Mouse (Mus musculus) lung, postnatal 36 days (tissue): ENCODE measurements at regions not wholly inside any gene's neighbourhood (a gene's known extent, or its start where the extent isn't known, plus 50 kb on each side); places are given as distances from the start of the nearest gene placed in this dataset.

Experiments
- DNase-seq: peaks from one replicate; pipeline ENCODE4 v3.0.0; 2022; ENCODE audit warnings: mixed read lengths

DNA sequence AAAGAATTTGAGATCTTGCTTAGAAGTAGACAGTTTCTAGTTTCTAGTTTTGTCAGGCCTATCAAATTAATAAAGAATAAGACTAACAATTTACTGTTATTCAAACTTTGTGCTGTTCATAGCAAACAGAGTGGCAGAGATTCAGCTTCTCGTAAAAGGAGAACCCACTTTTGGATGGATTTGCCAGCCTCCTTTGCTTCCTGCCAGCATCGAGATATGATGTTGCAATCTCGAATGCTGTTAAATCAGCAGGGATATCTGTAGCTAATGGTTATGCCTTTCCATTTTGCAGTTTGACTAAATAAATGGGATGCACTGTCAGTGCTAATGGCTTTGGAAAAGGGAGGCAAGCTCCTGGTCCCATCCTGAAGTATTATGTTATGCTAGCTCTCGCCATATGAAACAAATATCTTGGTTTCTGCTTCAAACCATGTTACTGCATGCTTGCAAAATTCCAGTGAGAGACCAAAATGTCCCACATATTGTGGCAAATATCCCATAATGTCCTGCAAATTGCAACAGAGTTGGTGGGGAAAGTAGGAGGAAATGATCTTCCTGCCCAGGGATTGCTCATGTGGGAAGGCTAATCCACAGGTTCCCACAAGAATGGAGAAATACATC, 199.9 kb upstream of the Zeb2 start:
- DNase-seq = no peak

GRCm38 (mm10) chr2:45287530-45288009, 170.4 kb upstream of the Zeb2 start:
- no peak for DNase-seq

- no peak for DNase-seq
These were observed 166.6 kb upstream of the Zeb2 start for GRCm38 (mm10) chr2:45283811-45284210.

DNA sequence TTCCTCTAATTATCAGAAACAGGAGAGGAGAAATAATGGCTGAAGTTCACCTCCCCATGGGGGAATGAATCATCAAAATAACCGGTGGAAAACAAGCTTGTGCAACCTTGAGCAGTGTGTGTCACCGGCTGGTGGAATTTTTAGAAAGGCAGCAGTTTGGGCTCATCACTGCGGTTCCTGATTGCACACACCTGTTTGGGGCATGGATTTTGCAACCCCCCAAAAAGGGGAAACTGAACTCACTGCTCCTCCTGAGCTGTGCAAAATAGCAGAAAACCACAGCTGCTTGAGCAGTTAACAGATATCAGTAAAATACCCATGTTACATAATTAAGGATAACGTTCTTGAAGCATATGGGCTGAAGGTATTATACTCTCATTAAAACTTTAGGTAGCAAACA, 162.3 kb upstream of the Zeb2 start:
- peak; percentile 58 for DNase-seq

DNA sequence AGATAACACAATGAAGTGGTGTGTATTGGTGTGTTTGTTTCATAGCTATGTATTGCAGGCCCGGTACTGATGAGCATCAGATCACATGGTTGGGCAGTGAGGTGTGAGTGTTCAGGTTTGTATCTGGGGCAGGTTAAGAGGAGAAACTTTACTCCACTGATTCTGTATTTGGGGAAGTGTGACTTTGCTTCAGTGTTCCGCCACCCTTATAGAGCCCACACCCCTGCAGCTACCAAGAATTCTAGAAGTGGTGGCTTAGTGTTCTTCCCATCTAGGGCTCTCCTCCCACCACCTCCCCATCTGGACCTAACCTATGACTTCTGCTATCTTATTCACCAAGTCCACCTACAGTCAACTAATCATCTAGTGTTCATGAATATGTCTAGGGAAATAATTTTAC, 160.4 kb upstream of the Zeb2 start:
- peak; percentile 46 for DNase-seq

DNA sequence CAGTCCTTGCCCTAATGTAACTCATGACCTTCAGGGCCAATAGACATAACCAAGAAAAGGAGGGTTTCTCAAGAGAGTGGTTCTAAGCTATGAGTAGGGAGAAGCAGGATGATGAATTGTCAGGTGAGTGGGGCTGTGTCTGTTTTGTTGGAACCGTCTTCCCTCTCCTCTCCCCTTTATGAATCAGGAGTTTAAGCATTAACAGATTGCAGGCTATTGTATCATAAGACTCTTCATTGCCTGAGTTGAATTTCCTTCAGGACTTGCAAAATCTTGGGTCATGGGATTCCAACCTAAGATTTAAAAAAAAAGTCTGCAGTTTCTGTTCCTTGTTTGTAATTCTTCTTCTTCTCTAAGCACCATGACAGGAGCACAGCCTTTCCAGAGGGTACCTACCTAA, 159.5 kb upstream of the Zeb2 start:
- DNase-seq = peak; percentile 30

GRCm38 (mm10) chr2:45270035-45270434, 152.8 kb upstream of the Zeb2 start:
- no peak for DNase-seq

DNA sequence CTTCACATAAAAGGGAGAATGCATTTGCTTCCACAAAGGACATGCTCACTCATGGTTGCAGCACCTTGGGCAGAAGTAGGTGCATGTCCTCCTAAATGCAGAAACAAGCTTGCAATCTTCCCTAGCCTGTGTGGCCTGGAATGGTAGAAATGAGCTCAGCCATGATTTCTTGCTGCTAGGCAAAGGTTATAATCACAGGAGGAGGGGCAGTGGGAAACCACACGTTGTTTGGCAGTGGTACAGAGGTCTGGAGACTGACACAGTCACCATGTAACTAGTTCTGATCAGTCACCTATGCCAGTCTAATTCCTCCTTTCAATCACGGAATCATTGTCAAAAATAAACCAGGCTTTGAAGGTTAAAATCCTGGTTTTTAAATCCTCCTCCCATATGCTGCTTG, 148.6 kb upstream of the Zeb2 start:
- no peak for DNase-seq

DNA sequence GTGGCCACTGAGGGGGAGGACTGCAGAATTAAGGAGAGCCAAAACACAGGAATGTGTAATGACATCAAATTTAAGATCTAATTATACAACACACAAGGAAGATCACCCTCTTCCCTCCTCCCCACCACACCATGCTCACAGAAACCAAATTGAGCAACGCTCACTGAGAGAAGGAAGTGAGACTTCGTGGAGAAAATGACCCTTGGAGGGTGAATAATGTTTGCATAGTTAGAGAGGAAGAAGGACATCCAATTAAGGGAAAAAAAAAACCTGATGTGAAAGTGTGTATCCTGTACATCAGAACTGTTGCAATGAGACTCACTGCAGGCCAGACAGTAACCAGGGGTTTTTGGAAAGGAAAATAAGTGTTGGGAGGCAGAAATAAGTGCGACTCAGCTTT, 144.8 kb upstream of the Zeb2 start:
- DNase-seq = peak; percentile 47

- no peak for DNase-seq
These were observed 141.7 kb upstream of the Zeb2 start for GRCm38 (mm10) chr2:45258897-45259296.

DNA sequence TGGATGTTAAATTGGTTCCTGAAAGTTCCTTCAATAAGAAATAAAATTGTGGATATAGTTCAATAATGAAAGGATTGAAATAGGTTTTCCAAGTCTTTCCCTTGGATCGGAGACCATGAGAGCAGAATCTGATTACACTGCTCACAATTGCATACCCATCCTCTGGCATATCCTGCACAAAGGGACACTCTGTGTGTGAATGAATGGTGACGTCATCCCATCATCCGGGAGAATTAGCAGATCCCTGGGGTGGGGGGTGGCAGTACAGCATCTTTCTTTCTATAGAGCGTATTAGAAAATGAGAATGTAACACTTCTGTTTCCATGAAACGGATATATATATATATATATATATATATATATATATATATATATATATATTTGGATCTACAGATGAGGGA, 139.2 kb upstream of the Zeb2 start:
- DNase-seq = no peak

- DNase-seq = no peak
These were observed 136.7 kb upstream of the Zeb2 start for GRCm38 (mm10) chr2:45253936-45254335.

DNA sequence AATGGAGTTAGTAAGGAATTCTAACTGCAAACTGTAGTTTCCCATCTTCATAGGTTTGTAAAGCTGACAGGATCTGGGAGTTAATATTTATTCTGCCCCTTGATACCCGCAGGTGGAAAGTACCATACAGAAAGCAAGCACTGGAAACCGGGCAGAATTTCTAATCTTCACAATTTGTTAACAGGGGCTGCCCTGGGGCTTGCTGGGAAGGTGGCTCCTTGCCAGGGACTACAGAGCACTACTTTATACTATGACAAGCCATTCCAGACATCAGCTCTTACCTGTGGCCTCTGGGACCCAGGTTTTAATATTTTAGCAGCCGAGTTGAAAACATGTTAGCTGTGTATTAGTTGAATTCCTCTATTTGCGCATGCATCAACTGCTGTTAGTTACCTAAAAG, 135.1 kb upstream of the Zeb2 start:
- DNase-seq = no peak

GRCm38 (mm10) chr2:45249658-45250057, 132.5 kb upstream of the Zeb2 start:
- DNase-seq = no peak

DNA sequence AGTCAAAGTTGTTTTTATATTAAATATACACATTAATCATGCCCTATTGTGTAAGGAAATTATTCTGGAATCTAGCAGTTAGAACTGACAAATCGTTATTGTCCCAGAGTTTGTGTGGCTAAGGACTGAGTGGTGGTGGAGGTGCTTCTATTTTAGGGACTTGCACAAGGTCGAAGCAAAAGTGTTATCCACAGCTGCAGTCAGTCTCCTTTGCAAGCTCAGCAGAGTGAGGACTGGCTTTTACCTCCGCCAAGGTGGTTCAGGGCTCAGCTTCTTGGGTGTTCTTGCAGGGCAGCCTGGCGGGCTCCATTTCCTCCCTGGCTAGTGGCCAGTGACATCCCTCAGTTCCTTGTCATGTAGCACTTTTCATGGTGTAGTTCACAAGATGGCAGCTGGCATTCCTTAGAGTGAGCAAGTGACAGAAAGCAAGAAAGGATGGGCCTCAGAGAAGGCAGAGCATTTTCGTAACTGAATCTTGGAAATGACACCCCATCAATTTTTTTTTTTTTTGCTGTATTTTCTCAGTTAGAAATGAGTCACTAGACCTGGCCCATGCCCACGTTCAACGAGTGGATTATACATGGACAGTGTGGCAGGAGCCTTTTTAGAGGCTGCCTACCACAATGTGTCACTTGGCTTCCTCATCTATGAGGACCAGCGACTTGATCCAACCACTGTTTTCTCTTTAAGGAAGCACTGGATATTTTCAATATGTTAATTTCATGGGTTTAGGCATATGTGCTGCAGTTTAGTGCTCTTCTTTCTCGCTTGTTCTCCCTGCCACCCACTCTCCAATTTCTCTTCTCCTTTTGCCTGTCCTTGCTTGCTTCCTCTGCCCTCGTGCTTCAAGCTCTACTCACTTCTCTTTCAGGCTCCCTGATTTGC, 129.1 kb upstream of the Zeb2 start:
- peak; percentile 53 for DNase-seq

- no peak for DNase-seq
These were observed 128.3 kb upstream of the Zeb2 start for GRCm38 (mm10) chr2:45245506-45245905.

- DNase-seq = peak; percentile 74
These were observed 127.3 kb upstream of the Zeb2 start for GRCm38 (mm10) chr2:45244491-45244890.

DNA sequence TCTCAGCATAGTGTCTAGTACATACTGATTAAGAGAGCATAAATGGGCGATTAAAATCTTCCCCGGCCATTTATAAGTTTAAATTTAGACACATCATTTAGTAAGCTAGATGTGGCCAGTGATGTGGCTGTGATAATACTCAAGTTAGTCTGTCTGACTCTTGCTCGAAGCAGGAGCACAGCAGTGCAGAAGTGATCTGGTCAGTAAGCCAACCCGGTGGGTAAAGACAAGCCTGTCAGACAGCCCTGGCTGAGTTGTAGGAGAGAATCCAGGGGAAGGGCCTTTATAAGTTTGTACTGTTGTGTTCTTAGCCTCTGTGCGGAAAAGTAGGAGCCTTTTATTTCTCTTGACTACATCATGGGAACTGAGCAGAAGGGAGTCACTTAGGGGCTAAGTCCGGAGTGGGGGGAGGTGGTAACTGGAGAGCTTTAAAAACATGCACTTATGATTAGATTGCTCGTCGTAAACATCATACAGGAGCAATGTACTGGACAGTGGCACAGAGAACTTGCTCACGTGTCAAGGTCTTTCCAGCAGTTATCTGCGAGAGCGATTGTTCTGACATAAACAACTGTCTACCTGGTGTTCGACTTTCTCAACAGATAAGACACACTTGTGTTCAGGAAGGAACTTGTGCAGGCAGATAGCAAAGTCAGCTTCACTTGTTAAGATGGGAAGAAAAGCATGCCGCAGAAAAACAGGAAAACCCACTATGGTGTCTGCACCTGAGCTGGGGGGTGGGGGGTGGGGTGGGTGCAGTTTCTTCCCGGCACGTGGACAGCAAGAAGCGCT, 122.5 kb upstream of the Zeb2 start:
- DNase-seq = peak; percentile 39

DNA sequence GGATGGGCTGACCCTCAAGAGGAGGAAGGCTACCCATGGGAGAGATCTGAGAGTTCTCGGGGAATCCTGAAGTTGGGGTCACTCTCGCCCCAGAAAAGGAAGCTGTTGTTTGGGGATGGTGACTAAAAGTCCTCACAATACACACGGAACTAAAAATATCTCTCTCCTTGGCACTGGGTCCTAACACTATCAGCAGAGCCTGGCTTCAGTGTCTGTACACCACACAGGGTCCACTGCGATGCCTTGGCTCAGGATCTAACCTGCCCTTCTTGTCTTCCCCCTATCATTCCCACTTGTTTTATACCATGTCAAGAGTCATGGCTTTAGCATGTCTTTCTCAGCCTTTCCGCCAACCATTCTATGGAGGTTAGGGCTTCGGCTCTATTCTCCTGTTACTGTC, 121.8 kb upstream of the Zeb2 start:
- DNase-seq = no peak

GRCm38 (mm10) chr2:45236168-45236700, 119.0 kb upstream of the Zeb2 start:
- DNase-seq = peak; percentile 62

DNA sequence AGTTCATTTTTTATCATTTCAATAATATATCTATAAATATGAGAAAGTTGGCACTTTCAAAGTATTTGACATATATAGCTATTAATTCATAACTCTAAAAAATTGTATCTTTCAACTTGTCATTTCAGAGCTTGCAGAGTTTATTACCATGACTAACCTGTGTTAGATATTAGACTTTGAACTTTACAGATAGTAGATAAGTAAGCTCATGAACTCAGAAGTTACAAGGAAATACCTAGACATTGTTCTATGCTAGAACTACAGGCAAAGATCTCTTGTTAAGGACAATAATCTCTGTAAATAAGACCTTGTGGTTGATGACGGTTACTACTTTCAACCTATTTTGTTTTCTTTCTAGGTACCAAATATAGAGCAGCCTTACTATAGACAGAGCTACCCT, 117.0 kb upstream of the Zeb2 start:
- no peak for DNase-seq

- no peak for DNase-seq
These were observed 113.4 kb upstream of the Zeb2 start for GRCm38 (mm10) chr2:45230351-45231209.
